Mouse (Mus musculus) C2C12 (cell line): ENCODE measurements around the gene Hist3h2a.
A peak's percentile ranks its signal among the peaks of the same experiment; 100 is the strongest.

Experiments
- CEBPB ChIP-seq: IDR thresholded peaks from one replicate; pipeline ENCODE4 v1.6.1; 2011; ENCODE audit warnings: low read depth, mild to moderate bottlenecking, control low read depth, moderate library complexity
- CTCF ChIP-seq: IDR thresholded peaks from one replicate; pipeline ENCODE4 v1.5.1; 2011; ENCODE audit not compliant: control insufficient read depth, insufficient read depth, insufficient read length
- MAX ChIP-seq: IDR thresholded peaks from one replicate; pipeline ENCODE4 v1.6.1; 2011; ENCODE audit warnings: mild to moderate bottlenecking, control low read depth
- MYOD1 ChIP-seq: IDR thresholded peaks from one replicate; pipeline ENCODE4 v1.6.1; 2011; ENCODE audit warnings: low read depth; ENCODE audit not compliant: control insufficient read depth, insufficient read length
- USF1 ChIP-seq: IDR thresholded peaks from one replicate; pipeline ENCODE4 v1.6.1; 2011; ENCODE audit warnings: low read depth, mild to moderate bottlenecking, control low read depth, moderate library complexity

DNA sequence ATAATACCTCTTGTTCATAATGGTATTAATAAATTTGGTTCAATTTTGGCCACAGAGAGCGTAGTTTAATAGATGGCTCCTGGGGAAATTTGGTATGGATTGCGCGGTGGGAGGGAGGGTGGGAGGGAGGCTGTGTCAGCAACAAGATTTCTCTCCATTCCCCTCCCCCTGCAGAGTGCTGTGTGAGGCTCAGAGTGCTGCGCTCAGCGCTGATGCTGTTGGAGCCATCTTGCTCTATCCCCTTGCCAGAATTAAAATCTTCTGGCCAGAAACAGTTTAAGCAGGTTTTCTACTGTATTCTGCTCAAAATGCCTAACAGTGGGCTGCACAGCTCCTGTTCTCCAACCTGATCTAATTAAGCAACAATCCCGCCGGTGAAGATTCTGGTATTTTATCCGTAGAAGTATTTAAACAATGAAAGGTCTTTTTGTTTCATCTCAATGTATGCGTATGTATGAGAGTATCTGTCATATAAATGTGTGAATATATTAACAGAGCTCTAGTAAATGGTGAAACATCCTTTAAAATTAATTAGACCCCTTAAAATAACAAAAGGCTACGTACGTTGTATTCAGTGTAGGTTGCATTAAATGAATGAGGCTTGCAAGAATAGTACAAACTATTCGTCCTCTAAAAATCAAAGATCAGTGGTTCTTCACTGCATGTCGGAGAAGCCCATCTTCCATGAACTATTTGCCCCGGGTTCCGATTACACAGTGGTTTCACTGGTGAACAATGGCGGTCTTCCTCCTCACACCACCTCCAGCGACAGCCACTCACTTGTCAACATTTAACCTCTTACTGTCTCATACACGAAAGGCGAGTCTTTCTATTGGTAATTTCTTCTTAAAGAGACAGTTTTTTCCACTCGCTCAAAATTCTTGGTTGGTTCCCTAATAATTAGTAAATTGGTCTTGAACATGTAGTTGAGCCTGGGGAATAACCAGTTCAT lies 4.7 kb upstream of the Hist3h2a start:
- TF ChIP-seq CTCF: no peak
- no peak for TF ChIP-seq USF1
- TF ChIP-seq CEBPB: peak; percentile 29
- TF ChIP-seq MAX: no peak
- TF ChIP-seq MYOD1: no peak
